Mouse (Mus musculus) embryonic facial prominence, embryonic 13.5 days (tissue): Measurements from ENCODE around the gene Cer1. TPM values are rescaled to one million over a fixed set of nuclear protein-coding genes. Genes with fewer than 3 reads are reported as not detected.

Experiments used
- ATAC-seq: fragments of 200-750 bp; cut with Nextera tagmentation; 2 replicates; pipeline ENCODE4 v1.8.0; 2017; ENCODE audit warnings: low read depth; ENCODE audit not compliant: insufficient number of reproducible peaks, insufficient read depth, low FRiP score, low TSS enrichment
- H3K27ac ChIP-seq: fragments of 300-500 bp; sonication (generic); 2 replicates; pipeline ENCODE4 v1.5.1; 2015; ENCODE audit warnings: moderate library complexity, mild to moderate bottlenecking, inconsistent platforms
- H3K27me3 ChIP-seq: fragments of 300-500 bp; sonication (generic); 2 replicates; pipeline ENCODE4 v1.6.1; 2015; ENCODE audit warnings: mild to moderate bottlenecking, inconsistent platforms
- H3K36me3 ChIP-seq: fragments of 300-500 bp; sonication (generic); 2 replicates; pipeline ENCODE4 v1.6.1; 2015; ENCODE audit warnings: mild to moderate bottlenecking, inconsistent platforms
- H3K4me1 ChIP-seq: fragments of 300-500 bp; sonication (generic); 2 replicates; pipeline ENCODE4 v1.6.1; 2015; ENCODE audit warnings: inconsistent platforms
- H3K4me2 ChIP-seq: fragments of 300-500 bp; sonication (generic); 2 replicates; pipeline ENCODE4 v1.6.1; 2015; ENCODE audit warnings: moderate library complexity, mild to moderate bottlenecking, inconsistent platforms
- H3K4me3 ChIP-seq: fragments of 300-500 bp; sonication (generic); 2 replicates; pipeline ENCODE4 v1.5.1; 2015; ENCODE audit warnings: mild to moderate bottlenecking, inconsistent platforms
- H3K9ac ChIP-seq: fragments of 300-500 bp; sonication (generic); 2 replicates; pipeline ENCODE4 v1.6.1; 2015; ENCODE audit warnings: mild to moderate bottlenecking, inconsistent platforms
- H3K9me3 ChIP-seq: fragments of 300-500 bp; sonication (generic); 2 replicates; pipeline ENCODE4 v1.6.1; 2016; ENCODE audit warnings: inconsistent platforms
- WGBS: fragments of 180-500 bp; shearing (Covaris S2); methylation state at CpG from one replicate; pipeline ENCODE4 v1.1.7; 2015; ENCODE audit warnings: mixed read lengths; 5-methylcytosine and 5-hydroxymethylcytosine counted together
- polyA plus RNA-seq: library from polyadenylated mRNA; unstranded; fragments of >200 nt; fragmentation: Nextera tagmentation; extraction: Ambion mirVana; gene quantifications from 2 replicates; pipeline ENCODE4 v1.2.1, GENCODE M21; 2015

Gene Cer1
- polyA plus RNA-seq, 1 experiment from 2014 or later = 0.27 TPM

- Histone ChIP-seq H3K4me2 (no peak overlapping the region), H3K4me3 (no peak overlapping the region), H3K27ac (no peak overlapping the region), H3K9me3 (no peaks in the 10 kb centered on the region), H3K9ac (no peak overlapping the region), H3K27me3 (no peaks in the 10 kb centered on the region), H3K36me3 (no peaks in the 10 kb centered on the region), H3K4me1 (peaks cover 18% of the 10 kb centered on the region)
- no peak for ATAC-seq
- 84% methylated on average over 3 of the region's 3 CpGs for WGBS
Observed at GRCm38 (mm10) chr4:82856986-82857385, 28.0 kb downstream of the Cer1 start.

- ATAC-seq = no peak
- no peak overlapping the region for H3K4me3 ChIP-seq
Observed at GRCm38 (mm10) chr4:82853809-82854208, 31.1 kb downstream of the Cer1 start.

GRCm38 (mm10) chr4:82848552-82849234, 36.3 kb downstream of the Cer1 start:
- peaks cover 4% of the 10 kb centered on the region for H3K4me1 ChIP-seq
- no peak for ATAC-seq
- no peak overlapping the region for H3K9ac ChIP-seq
- H3K9me3 ChIP-seq = no peaks in the 10 kb centered on the region
- no peak overlapping the region for H3K4me3 ChIP-seq
- no peak overlapping the region for H3K4me2 ChIP-seq
- H3K36me3 ChIP-seq = peaks cover 12% of the 10 kb centered on the region
- H3K27ac ChIP-seq = no peak overlapping the region
- H3K27me3 ChIP-seq = no peaks in the 10 kb centered on the region
- 59% methylated on average over 5 of the region's 5 CpGs for WGBS

More at GRCm38 (mm10) chr4:82853809-82854208, 31.1 kb downstream of the Cer1 start:
- H3K9me3 ChIP-seq = no peaks in the 10 kb centered on the region
- WGBS = 83% methylated on average over 2 of the region's 2 CpGs
- H3K4me2 ChIP-seq = no peak overlapping the region
- no peak overlapping the region for H3K9ac ChIP-seq
- peaks cover 21% of the 10 kb centered on the region for H3K4me1 ChIP-seq
- H3K27ac ChIP-seq = no peak overlapping the region
- H3K36me3 ChIP-seq = no peaks in the 10 kb centered on the region
- no peaks in the 10 kb centered on the region for H3K27me3 ChIP-seq

- no peaks in the 10 kb centered on the region for H3K27me3 ChIP-seq
- H3K4me1 ChIP-seq = peaks cover 4% of the 10 kb centered on the region; the same call in 1 of the 2 replicates
- no peak overlapping the region for H3K27ac ChIP-seq
- ATAC-seq = no peak
- no peak overlapping the region for H3K4me3 ChIP-seq
- no peak overlapping the region for H3K4me2 ChIP-seq
- H3K9me3 ChIP-seq = no peaks in the 10 kb centered on the region
- peaks cover 23% of the 10 kb centered on the region for H3K36me3 ChIP-seq
- H3K9ac ChIP-seq = no peak overlapping the region
- 55% methylated on average over 3 of the region's 3 CpGs for WGBS
Observed at GRCm38 (mm10) chr4:82837526-82838240, 47.3 kb downstream of the Cer1 start.

Other genes starting within 250 kb of the Cer1 start
- 104 and 132 TPM in 2 replicates for gene Nfib, start 179.4 kb downstream of the Cer1 start, polyA plus RNA-seq
- 12.7 and 13.1 TPM in 2 replicates for gene Zdhhc21, start 25.2 kb downstream of the Cer1 start, polyA plus RNA-seq
- gene Frem1, start 167.2 kb upstream of the Cer1 start, polyA plus RNA-seq = 23.2 and 24.9 TPM in 2 replicates